Mouse (Mus musculus): Measurements from ENCODE around the gene Ngb.

Ngb gene

DNA sequence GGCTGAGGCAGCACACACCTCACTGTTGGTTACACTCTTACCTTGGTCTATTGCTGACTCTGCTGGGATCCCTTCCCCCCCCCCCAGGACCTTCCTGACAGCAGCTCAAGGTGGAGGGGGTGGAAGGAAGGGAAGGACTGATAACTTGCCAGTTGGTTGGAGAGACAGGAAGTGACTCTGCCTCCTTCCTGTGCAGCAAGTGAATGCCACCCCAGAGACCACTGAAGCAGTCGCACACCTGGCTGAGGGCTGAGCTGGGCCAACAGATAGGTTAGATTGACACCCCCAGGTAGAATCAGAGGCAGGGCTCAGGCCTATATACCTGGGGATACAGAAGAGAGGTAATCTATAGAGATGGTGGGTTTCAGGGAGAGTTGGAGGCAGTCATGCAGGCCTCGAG, 10.4 kb downstream of the Ngb start:
- DNase-seq (ENCODE audit: low spot score) = no peak

DNA sequence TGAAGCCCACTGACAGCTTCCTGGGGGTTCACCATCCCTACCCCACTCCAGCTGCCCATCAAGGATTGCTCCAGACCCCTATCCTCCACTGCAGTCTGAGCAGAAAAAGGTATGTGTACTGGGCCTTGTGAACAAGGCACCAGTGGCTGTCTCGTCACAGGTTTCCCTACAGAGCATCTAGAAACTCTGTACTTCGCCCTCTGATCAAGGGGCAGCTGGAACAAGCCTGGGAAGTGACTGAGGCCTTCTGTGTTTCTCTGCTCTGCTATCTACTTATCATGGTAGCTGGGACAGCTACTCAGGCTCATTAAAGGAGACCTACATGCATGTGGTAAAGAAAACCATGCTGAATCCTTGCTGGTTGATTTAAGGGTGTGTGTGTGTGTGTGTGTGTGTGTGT, 12.6 kb downstream of the Ngb start:
- no peak for DNase-seq (ENCODE audit: low spot score)

- no peak for DNase-seq (ENCODE audit: low spot score)
These were observed 13.1 kb downstream of the Ngb start for GRCm38 (mm10) chr12:87089255-87089654.

- DNase-seq (ENCODE audit: low spot score) = no peak
These were observed 14.0 kb downstream of the Ngb start for GRCm38 (mm10) chr12:87088331-87088730.

DNA sequence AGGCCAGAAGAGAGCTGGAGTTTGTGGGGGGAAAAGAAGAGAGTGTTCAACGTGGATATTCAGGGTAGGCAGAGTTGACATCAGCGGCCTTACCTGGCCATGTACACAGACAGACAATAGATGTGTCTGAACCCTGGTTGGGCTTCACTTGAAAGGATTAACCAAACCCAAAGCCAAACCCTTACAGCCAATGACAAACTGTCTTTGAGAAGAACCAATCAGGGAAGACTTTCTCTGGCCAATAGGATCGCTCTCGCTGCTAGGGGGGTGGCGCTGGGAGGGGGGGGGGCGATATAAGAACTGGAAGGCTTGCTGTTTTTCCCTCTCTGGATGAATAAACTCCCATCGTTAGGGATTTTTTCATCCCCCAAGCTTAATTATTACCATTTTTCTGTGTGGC, 15.1 kb downstream of the Ngb start:
- DNase-seq (ENCODE audit: low spot score) = no peak

DNA sequence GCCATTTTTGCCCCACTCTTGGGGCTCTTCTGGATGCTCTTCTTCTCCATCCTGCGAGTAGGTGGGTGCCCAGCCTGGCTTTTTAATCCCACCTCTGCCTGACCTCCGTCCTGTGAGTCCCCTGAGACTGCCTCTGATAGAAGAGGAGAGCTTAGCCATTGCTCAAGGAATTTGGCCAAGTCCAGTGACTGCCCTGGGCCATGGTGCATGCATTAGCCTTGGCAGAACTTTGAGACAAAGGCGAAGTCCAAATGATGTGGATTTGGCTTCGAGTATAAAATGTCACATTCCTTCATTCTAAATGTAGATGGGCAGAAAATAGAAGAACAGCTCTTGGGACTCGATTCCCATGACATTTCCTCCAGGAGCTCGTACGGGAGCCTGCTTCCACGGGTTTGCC, 19.5 kb downstream of the Ngb start:
- DNase-seq (ENCODE audit: low spot score) = no peak

- no peak for DNase-seq (ENCODE audit: low spot score)
These were observed 25.7 kb downstream of the Ngb start for GRCm38 (mm10) chr12:87076610-87077009.

DNA sequence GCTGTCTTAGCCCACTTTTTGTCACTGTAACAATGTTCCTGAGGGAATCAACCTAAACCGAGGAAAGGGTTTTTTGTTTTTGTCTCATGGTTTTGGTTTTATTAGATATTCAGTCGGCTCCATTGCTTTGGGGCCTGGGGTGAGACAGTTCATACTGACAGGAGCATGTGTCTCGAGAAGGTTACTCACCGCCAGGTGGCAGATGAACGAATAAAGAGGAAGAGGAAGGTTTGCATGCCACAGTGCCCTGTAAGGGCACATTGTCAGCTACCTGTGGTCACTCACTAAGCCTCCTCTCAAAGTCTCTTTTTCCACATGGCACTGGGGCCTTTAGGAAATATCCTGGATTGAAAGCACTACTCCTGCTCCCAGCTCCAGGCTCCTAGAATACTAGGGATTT, 31.8 kb downstream of the Ngb start:
- DNase-seq (ENCODE audit: low spot score) = no peak

- DNase-seq (ENCODE audit: low spot score) = no peak
These were observed 35.9 kb downstream of the Ngb start for GRCm38 (mm10) chr12:87066429-87066828.

DNA sequence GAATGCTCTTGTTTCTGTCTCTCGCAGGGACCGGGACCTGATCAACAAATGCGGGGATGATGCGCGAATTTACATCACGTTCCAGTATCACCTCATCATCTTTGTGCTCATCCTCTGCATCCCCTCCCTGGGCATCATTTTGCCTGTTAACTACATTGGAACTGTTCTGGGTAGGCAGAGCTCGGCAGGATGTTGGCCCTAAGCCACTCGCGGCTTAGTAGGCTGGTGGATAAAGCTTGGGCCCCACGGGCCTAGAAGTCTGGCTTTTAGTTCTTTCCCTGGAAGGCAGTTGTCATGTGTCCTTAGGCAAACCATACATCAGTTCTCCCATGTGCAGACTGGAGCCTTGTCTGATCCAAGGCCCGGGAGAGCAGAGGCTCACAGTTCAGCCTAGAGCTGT, 36.9 kb downstream of the Ngb start:
- no peak for DNase-seq (ENCODE audit: low spot score)

DNA sequence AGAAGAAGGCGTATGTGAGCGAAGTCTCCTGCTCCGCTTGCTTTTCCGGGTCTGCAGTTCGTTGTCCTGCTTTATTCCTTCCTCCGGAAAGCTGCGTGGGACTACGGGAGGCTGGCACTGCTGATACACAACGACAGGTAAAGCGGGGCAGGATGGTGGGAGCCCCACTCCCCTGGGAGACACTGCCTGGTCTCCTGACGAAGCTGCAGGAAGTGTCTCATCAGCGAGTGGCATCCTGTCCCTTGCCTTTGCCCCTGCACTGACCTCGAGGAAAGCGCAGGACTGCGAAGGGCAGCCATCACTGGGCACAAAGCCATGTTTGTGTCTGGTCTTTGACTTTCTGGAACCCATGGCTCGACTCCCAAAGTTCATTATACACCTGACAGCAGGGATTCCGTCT, 45.3 kb downstream of the Ngb start:
- no peak for DNase-seq (ENCODE audit: low spot score)

- no peak for DNase-seq (ENCODE audit: low spot score)
These were observed 47.5 kb downstream of the Ngb start for GRCm38 (mm10) chr12:87054873-87055272.

- peak; percentile 57 for DNase-seq (ENCODE audit: low spot score)
These were observed 49.5 kb downstream of the Ngb start for GRCm38 (mm10) chr12:87052661-87053321.

- DNase-seq (ENCODE audit: low spot score) = no peak
These were observed 54.8 kb downstream of the Ngb start for GRCm38 (mm10) chr12:87047536-87047935.

Data from spleen, adult 12 weeks (tissue).